Mouse (Mus musculus) neural tube, embryonic 10.5 days (tissue): ENCODE measurements around the gene Kin.

Experiments used
- DNase-seq: peaks from one replicate; pipeline ENCODE4 v3.0.0-alpha.2; 2017; ENCODE audit warnings: low spot score; ENCODE audit errors: extremely low spot score

Gene Kin

DNA sequence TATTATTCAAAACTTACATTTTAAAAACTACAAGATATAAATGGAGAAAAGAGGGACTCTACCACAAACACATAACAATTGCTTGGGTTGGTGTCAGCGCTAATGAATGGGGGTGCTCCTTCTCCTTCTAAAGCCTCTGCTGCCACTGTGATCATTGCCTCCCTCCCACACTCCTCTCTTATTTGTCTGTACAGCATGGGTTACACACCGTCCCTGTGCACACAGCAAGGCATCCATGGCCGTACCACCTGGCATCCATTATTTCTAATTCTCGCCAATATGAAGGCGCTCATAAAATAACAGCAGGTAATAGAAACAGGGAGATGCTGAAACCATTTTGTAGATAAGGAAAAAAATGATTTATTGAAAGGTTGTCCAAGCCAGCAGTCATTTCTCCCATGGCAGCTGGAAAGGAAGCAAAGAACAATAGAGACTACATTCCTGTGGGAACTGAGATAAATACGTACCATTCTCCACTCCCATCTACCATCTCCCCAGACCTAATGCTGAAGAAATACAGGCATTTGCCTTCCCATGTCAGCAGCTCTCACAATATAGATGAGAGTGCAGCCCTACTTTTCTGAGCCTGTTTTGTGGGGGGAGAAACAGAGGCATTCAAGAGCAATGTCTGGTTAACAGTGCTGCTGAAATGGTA lies 28.3 kb downstream of the Kin start:
- no peak for DNase-seq

- no peak for DNase-seq
These were observed 38.4 kb downstream of the Kin start for GRCm38 (mm10) chr2:10118751-10119150.

GRCm38 (mm10) chr2:10119276-10119675 lies 38.9 kb downstream of the Kin start:
- no peak for DNase-seq

GRCm38 (mm10) chr2:10121826-10122225 lies 41.4 kb downstream of the Kin start:
- DNase-seq: no peak

DNA sequence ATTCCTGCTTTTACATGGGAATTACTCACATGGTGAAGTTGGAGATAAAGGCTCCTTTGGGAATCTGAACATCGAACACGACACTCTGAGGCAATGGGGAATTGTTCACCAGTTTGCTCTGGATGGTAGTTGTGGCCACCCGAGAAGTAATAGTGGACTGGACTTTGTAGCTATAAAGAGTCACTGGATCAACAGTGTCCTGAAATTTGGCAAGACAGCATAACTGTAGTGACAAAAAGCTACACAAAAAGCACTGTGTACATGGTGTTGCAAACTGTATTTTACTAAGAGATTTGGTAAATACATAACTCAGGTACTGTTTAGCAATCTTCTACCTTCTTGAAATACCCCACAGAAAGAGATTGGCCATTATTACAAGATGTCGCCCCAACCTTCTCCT lies 45.7 kb downstream of the Kin start:
- no peak for DNase-seq

DNA sequence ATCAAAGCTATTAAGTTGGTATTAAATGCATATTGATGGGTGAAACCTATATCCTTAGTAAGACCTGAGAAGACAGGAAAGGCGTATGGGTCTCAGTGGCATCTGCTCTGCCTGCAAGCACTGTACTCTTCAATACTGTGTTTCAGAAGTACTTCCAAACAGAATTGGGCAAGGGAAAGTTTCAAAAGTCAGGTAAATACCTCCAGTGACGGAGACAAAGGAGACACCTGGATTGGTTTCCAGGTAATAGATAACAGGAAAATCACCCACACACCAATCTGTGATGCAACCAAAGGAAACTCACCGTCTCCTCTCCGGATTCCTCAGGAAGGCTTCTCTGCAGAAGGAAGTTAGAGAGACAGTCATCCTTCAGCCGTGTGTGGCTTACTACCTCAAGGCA lies 47.1 kb downstream of the Kin start:
- no peak for DNase-seq

DNA sequence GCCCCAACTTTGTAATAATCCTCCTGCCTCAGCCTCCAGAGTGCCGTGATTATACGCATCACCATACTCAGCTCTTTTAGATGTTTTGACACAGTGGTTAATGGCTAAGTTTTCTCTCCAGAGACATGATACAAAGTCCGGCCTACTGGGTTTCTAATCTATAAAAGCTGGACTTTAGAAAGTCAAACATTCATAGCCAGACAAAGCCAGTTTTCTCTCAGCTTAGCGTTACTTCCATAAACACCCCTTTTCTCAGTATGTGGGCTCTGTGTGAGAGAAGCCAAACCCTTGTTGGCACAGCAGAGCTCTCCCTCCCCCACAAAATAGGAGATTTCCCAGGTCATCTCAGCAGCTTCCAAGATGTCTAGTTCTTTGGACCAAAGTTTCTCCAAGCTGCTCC lies 48.2 kb downstream of the Kin start:
- no peak for DNase-seq

GRCm38 (mm10) chr2:10130341-10130990 lies 50.1 kb downstream of the Kin start:
- no peak for DNase-seq

- DNase-seq: no peak
These were observed 50.9 kb downstream of the Kin start, which contains the start of gene Itih2 for GRCm38 (mm10) chr2:10131296-10131695. Gene Itih2 (minus strand): TSS chr2:10131396.

GRCm38 (mm10) chr2:10132128-10132527 lies 51.7 kb downstream of the Kin start:
- no peak for DNase-seq

DNA sequence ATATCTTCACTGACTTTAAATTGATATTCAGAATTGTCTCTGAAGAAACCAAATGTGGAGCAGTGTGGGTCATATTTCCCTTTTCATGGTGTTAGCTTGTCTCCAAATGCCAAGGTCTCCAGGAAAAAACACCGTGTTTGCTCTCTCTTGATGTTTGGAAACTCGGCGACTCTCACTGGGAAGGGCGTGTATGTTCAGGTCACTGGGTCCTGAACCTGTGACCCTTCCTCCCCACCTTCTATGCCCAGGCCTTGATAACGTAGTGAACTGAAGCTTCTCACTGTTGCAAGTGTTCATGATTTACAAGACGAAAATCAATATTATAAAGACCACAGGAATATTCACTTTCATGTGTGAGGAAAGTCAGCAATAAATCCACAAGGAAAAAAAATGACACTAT lies 53.5 kb downstream of the Kin start:
- DNase-seq: no peak

- no peak for DNase-seq
These were observed 56.9 kb downstream of the Kin start for GRCm38 (mm10) chr2:10137320-10137719.

- no peak for DNase-seq
These were observed 60.1 kb downstream of the Kin start for GRCm38 (mm10) chr2:10140456-10140855.
